Mouse (Mus musculus): Measurements from ENCODE around the gene Lgals9.

GRCm38 (mm10) chr11:79023751-79024150 lies 39.0 kb upstream of the Lgals9 start:
- TF ChIP-seq POLR2A (IDR thresholded peaks at IDR 0.05; ENCODE audit: borderline replicate concordance, control insufficient read depth, low read depth, low read length) (no peak), CTCF (IDR thresholded peaks at IDR 0.05; ENCODE audit: control insufficient read depth, insufficient read depth, low read length) (no peak)
